Mouse (Mus musculus) lung, adult 2 months (tissue): Measurements from ENCODE around the gene Elovl6.

ENCODE experiments used
- CTCF ChIP-seq: fragments of 200-500 bp; IDR thresholded peaks from 2 replicates; pipeline ENCODE4 v1.5.1; 2011; ENCODE audit warnings: mild to moderate bottlenecking, low read length, control low read depth; ENCODE audit not compliant: insufficient read depth
- POLR2A ChIP-seq: fragments of 200-500 bp; IDR thresholded peaks from 2 replicates; pipeline ENCODE4 v1.6.1; 2011; ENCODE audit warnings: low read depth, mild to moderate bottlenecking, control low read depth, low read length, borderline replicate concordance; ENCODE audit errors: extremely low read depth

DNA sequence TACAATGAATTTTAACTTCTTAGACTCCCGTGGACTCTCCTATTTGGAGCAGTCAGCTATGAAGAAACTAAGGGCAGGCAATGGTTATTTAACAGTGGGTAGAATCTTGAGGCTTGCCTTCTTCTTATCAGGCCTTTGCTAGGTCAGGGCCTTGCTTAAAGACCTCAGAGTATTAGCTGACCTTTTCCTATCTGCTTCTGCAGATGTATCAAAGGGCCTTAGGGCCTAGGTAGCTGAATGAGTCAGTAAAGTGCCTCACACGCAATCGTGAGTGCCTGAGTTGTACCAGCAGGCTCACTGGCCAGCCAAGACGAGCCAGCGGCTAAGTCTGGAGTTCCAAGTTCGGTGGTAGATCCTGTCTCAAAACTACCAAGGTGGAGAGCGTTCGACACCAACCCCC is 33.3 kb downstream of the Elovl6 start:
- TF ChIP-seq CTCF = no peak
- TF ChIP-seq POLR2A = no peak
